Mouse (Mus musculus): ENCODE data around the gene Rgs3. TPM values are rescaled to one million over a fixed set of nuclear protein-coding genes. Genes with fewer than 3 reads are reported as not detected.

Gene Rgs3
- polyA plus RNA-seq (2012; rRNA removed) = 3.8 and 3.9 TPM in 2 replicates
- 3.1 and 3.6 TPM in 2 replicates for polyA plus RNA-seq (2014; fragmentation: Nextera tagmentation; extraction: Ambion mirVana)

GRCm38 (mm10) chr4:62559797-62560329, at the start of gene Rgs3:
Gene Rgs3, plus strand, starts transcription at chr4:62559847.
- ATAC-seq (ENCODE audit: insufficient read depth) = no peak
- Histone ChIP-seq H3K27ac (no peak within 1 kb of the TSS), H3K27me3 (ENCODE audit: control insufficient read depth, insufficient read depth, low read length) (no peaks in the 10 kb centered on the region)

GRCm38 (mm10) chr4:62509946-62510345, 49.7 kb upstream of the Rgs3 start:
- TF ChIP-seq CTCF (IDR thresholded peaks at IDR 0.05; ENCODE audit: low read depth) = no peak
- TF ChIP-seq EP300 (IDR thresholded peaks at IDR 0.05; ENCODE audit: low read depth) = no peak
- H3K36me3 ChIP-seq (replicated peaks; ENCODE audit: control insufficient read depth, insufficient read depth, low read depth) = peaks cover 76% of the 10 kb centered on the region
- H3K4me3 ChIP-seq (ENCODE audit: insufficient read depth in 1 of 2, low read depth in 2 of 2, low read length in 2 of 2) = no peak overlapping the region
- ATAC-seq (ENCODE audit: insufficient read depth) = no peak
- no peak for DNase-seq (ENCODE audit: low read depth in 3 of 3, low spot score in 3 of 3)
- WGBS (ENCODE audit: insufficient replicate concordance) = 92% methylated on average over 11 of the region's 11 CpGs
- H3K4me1 ChIP-seq (replicated peaks; ENCODE audit: control insufficient read depth in 2 of 2, insufficient read depth in 2 of 2, low read length in 1 of 2) = peaks cover 11 to 36% of the 10 kb centered on the region in 2 experiments
- no peaks in the 10 kb centered on the region for H3K9me3 ChIP-seq (ENCODE audit: control insufficient read depth, low read length)
- no peak overlapping the region for H3K27ac ChIP-seq
- H3K9ac ChIP-seq (replicated peaks) = no peak overlapping the region
- no peak overlapping the region for H3K4me2 ChIP-seq (ENCODE audit: low read depth)
- no peaks in the 10 kb centered on the region for H3K27me3 ChIP-seq (ENCODE audit: control insufficient read depth, insufficient read depth, low read length)

More at GRCm38 (mm10) chr4:62559797-62560329, at the start of gene Rgs3:
- DNase-seq (ENCODE audit: low read depth in 3 of 3, low spot score in 3 of 3) = no peak
- WGBS (ENCODE audit: insufficient replicate concordance) = 22% methylated on average over 6 of the region's 6 CpGs
- Histone ChIP-seq H3K4me2 (ENCODE audit: low read depth) (no peak within 1 kb of the TSS), H3K4me3 (ENCODE audit: insufficient read depth in 1 of 2, low read depth in 2 of 2, low read length in 2 of 2) (no peak within 1 kb of the TSS), H3K4me1 (replicated peaks; ENCODE audit: control insufficient read depth in 2 of 2, insufficient read depth in 2 of 2, low read length in 1 of 2) (no peaks in the 10 kb centered on the region), H3K9ac (replicated peaks) (no peak within 1 kb of the TSS), H3K9me3 (ENCODE audit: control insufficient read depth, low read length) (no peaks in the 10 kb centered on the region), H3K36me3 (replicated peaks; ENCODE audit: control insufficient read depth, insufficient read depth, low read depth) (no peaks in the 10 kb centered on the region)
- TF ChIP-seq EP300 (IDR thresholded peaks at IDR 0.05; ENCODE audit: low read depth) (no peak), CTCF (IDR thresholded peaks at IDR 0.05; ENCODE audit: low read depth) (no peak)

DNA sequence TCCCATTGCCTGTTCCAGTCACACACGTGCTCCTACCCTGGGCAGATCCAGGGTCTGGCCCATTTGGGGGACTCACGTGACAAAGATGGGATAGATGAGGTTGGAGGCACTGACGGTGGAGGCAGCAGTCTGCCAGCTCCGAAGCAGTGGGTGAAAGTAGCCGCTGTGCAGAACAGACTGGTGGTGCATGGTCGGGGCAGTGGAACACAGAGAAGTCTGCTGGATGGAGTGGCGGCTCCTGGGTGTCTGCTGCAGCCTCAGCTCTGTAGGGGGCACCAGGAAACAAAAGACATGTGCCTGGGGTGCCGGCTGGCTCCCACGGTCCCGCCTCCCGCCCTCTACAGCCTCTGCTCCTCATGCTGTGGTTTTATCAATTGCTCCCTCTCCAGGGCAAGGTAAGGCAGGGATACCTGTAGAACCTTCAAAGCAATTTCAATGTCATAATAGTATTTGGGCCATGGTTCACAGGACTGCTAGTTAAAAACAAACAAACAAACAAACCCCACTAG, 45.6 kb upstream of the Rgs3 start:
- Histone ChIP-seq H3K9ac (replicated peaks) (peak overlapping the region; percentile 46), H3K36me3 (replicated peaks; ENCODE audit: control insufficient read depth, insufficient read depth, low read depth) (peaks cover 67% of the 10 kb centered on the region), H3K4me1 (replicated peaks; ENCODE audit: control insufficient read depth in 2 of 2, insufficient read depth in 2 of 2, low read length in 1 of 2) (peaks cover 20 to 49% of the 10 kb centered on the region in 2 experiments), H3K27me3 (ENCODE audit: control insufficient read depth, insufficient read depth, low read length) (no peaks in the 10 kb centered on the region), H3K27ac (peak overlapping the region; percentile 28), H3K4me3 (ENCODE audit: insufficient read depth in 1 of 2, low read depth in 2 of 2, low read length in 2 of 2) (peak overlapping the region; percentile 45 to 98), H3K9me3 (ENCODE audit: control insufficient read depth, low read length) (no peaks in the 10 kb centered on the region), H3K4me2 (ENCODE audit: low read depth) (peak overlapping the region; percentile 87)
- 50% methylated on average over 11 of the region's 11 CpGs for WGBS (ENCODE audit: insufficient replicate concordance)
- TF ChIP-seq EP300 (IDR thresholded peaks at IDR 0.05; ENCODE audit: low read depth) = no peak
- TF ChIP-seq CTCF (IDR thresholded peaks at IDR 0.05; ENCODE audit: low read depth) = peak; percentile 24; the same call in 1 of the 2 replicates
- ATAC-seq (ENCODE audit: insufficient read depth) = no peak
- DNase-seq (ENCODE audit: low read depth in 3 of 3, low spot score in 3 of 3) = no peak

GRCm38 (mm10) chr4:62514995-62515394, 44.7 kb upstream of the Rgs3 start:
- no peaks in the 10 kb centered on the region for H3K9me3 ChIP-seq (ENCODE audit: control insufficient read depth, low read length)
- H3K4me1 ChIP-seq (replicated peaks; ENCODE audit: control insufficient read depth in 2 of 2, insufficient read depth in 2 of 2, low read length in 1 of 2) = peaks cover 20 to 49% of the 10 kb centered on the region in 2 experiments
- H3K36me3 ChIP-seq (replicated peaks; ENCODE audit: control insufficient read depth, insufficient read depth, low read depth) = peaks cover 58% of the 10 kb centered on the region
- ATAC-seq (ENCODE audit: insufficient read depth) (no peak), DNase-seq (ENCODE audit: low read depth in 3 of 3, low spot score in 3 of 3) (no peak)
- H3K27me3 ChIP-seq (ENCODE audit: control insufficient read depth, insufficient read depth, low read length) = no peaks in the 10 kb centered on the region
- TF ChIP-seq CTCF (IDR thresholded peaks at IDR 0.05; ENCODE audit: low read depth) (no peak), EP300 (IDR thresholded peaks at IDR 0.05; ENCODE audit: low read depth) (no peak)
- H3K27ac ChIP-seq = peak overlapping the region; percentile 98
- H3K4me3 ChIP-seq (ENCODE audit: insufficient read depth in 1 of 2, low read depth in 2 of 2, low read length in 2 of 2) = peak overlapping the region; percentile 92 to 98
- WGBS (ENCODE audit: insufficient replicate concordance) = 60% methylated on average over 7 of the region's 7 CpGs
- H3K4me2 ChIP-seq (ENCODE audit: low read depth) = peak overlapping the region; percentile 87
- H3K9ac ChIP-seq (replicated peaks) = peak overlapping the region; percentile 100

DNA sequence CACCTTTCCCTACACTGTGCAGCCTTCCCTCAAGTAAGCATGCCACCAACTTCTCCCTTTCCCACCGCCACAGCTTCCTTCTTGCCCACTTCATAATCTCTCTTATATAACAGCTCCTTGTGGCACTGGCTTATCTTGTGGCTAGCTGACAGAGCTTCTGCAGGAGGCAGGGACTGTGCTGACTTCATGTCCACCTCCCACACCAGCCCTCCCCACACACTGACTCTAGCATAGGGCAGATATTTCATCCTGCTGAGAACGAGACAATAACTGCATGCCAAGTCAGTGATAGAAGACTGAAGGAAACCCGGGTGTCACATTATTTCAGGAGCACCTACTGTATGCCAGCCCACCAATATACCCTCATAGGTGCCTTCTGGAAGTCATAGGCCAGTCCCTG, 44.2 kb upstream of the Rgs3 start:
- peak overlapping the region; percentile 100 for H3K9ac ChIP-seq (replicated peaks)

More for the DNA sequence above, 44.2 kb upstream of the Rgs3 start:
- no peak for DNase-seq (ENCODE audit: low read depth in 3 of 3, low spot score in 3 of 3)
- TF ChIP-seq EP300 (IDR thresholded peaks at IDR 0.05; ENCODE audit: low read depth) (0 out of 2 replicates have a peak, but pooled peaks have one; percentile 31), CTCF (IDR thresholded peaks at IDR 0.05; ENCODE audit: low read depth) (no peak)
- 7% methylated on average over 3 of the region's 3 CpGs for WGBS (ENCODE audit: insufficient replicate concordance)
- ATAC-seq (ENCODE audit: insufficient read depth) = 0 out of 2 replicates have a peak, but pooled peaks have one; percentile 7
- Histone ChIP-seq H3K36me3 (replicated peaks; ENCODE audit: control insufficient read depth, insufficient read depth, low read depth) (peaks cover 53% of the 10 kb centered on the region), H3K27me3 (ENCODE audit: control insufficient read depth, insufficient read depth, low read length) (no peaks in the 10 kb centered on the region), H3K9me3 (ENCODE audit: control insufficient read depth, low read length) (no peaks in the 10 kb centered on the region), H3K27ac (peak overlapping the region; percentile 98), H3K4me1 (replicated peaks; ENCODE audit: control insufficient read depth in 2 of 2, insufficient read depth in 2 of 2, low read length in 1 of 2) (peaks cover 22 to 49% of the 10 kb centered on the region in 2 experiments), H3K4me2 (ENCODE audit: low read depth) (peak overlapping the region; percentile 87), H3K4me3 (ENCODE audit: insufficient read depth in 1 of 2, low read depth in 2 of 2, low read length in 2 of 2) (peak overlapping the region; percentile 92 to 98)
